Mouse (Mus musculus) G1E (cell line): ENCODE measurements around the gene Clba1. TPM values are rescaled to one million over a fixed set of nuclear protein-coding genes. Genes with fewer than 3 reads are reported as not detected.

Experiments used
- ATAC-seq: 2 replicates; pipeline ENCODE4 v1.8.0; 2016; ENCODE audit warnings: mild to moderate bottlenecking; ENCODE audit not compliant: insufficient number of reproducible peaks, poor library complexity, low FRiP score, severe bottlenecking; ENCODE audit errors: extremely low read depth
- DNase-seq: peaks from one replicate; pipeline ENCODE4 v3.0.0; 2012; ENCODE audit warnings: low spot score
- H3K27me3 ChIP-seq: 2 replicates; pipeline ENCODE4 v1.6.1; 2012; ENCODE audit warnings: mild to moderate bottlenecking, low read length, inconsistent platforms; ENCODE audit not compliant: insufficient read depth
- H3K36me3 ChIP-seq: replicated peaks from 2 replicates; pipeline ENCODE3; 2012; ENCODE audit warnings: mild to moderate bottlenecking, inconsistent platforms
- H3K4me1 ChIP-seq: 2 replicates; pipeline ENCODE4 v1.6.1; 2012; ENCODE audit warnings: low read depth, low read length, inconsistent platforms, mixed read lengths; ENCODE audit not compliant: insufficient read depth
- H3K4me3 ChIP-seq: 2 replicates; pipeline ENCODE4 v1.5.1; 2012; ENCODE audit warnings: low read depth, mild to moderate bottlenecking, inconsistent platforms, low read length, moderate library complexity, mixed read lengths
- H3K9me3 ChIP-seq: replicated peaks from 2 replicates; pipeline ENCODE4 v1.6.1; 2012; ENCODE audit warnings: inconsistent platforms
- CTCF ChIP-seq: IDR thresholded peaks from 2 replicates; pipeline ENCODE4 v1.5.1; 2012; ENCODE audit warnings: low read depth, low read length, inconsistent platforms, mixed read lengths
- GATA1 ChIP-seq: IDR thresholded peaks from 2 replicates; pipeline ENCODE4 v1.6.1; 2012; ENCODE audit warnings: borderline replicate concordance, low read length, inconsistent platforms, mixed read lengths
- GATA2 ChIP-seq: IDR thresholded peaks from 2 replicates; pipeline ENCODE4 v1.6.1; 2012; ENCODE audit warnings: low read depth, low read length, inconsistent platforms, borderline replicate concordance
- POLR2AphosphoS5 ChIP-seq: IDR thresholded peaks from 2 replicates; pipeline ENCODE4 v1.6.1; 2012; ENCODE audit warnings: low read depth, low read length, inconsistent platforms; ENCODE audit not compliant: insufficient replicate concordance
- TAL1 ChIP-seq: conservative IDR thresholded peaks from 2 replicates; pipeline ENCODE4 v1.6.1; 2012; ENCODE audit warnings: low read depth, low read length, inconsistent platforms, mixed read lengths
- polyA plus RNA-seq: library from polyadenylated mRNA; stranded (reverse); fragments of >175 nt; gene quantifications from 2 replicates; pipeline ENCODE4 v1.2.3, GENCODE M21; 2012
- total RNA-seq, 2 experiments: library from RNA; stranded (forward) in 1 of 2; stranded (reverse) in 1 of 2; fragments of 200-1000 nt in 1 of 2; fragments of >200 nt in 1 of 2; fragmentation: Nextera tagmentation in 1 of 2; gene quantifications; 2 replicates each; pipeline ENCODE4 v1.2.3; 2014 to 2017

Gene Clba1
- total and polyA plus RNA-seq, 3 experiments, result 0.83 to 5.3 (median 1.5) TPM

DNA sequence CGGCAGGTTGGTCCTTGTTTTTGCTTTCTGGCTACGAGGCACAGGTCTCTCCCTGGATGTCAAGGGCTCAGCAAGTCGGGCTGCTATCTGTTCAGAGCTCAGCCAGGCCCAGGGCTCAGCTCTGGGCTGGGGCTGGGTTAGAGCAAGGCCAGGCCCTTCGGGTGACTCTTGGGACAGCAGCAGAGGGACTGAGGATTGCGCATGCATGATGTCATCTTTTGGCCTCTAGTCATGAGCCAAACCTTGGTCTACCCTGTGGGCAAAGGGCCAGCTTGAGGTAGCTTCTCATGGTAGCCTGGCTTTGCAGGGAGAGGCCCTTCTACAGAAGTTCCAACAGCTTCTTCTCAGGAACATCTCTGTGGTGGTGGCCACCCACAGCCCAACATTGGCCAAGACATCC, 44.6 kb upstream of the Clba1 start:
- no peak overlapping the region for H3K4me3 ChIP-seq
- H3K27me3 ChIP-seq, result peaks cover 16% of the 10 kb centered on the region; the same call in 1 of the 2 replicates
- ATAC-seq, result no peak
- H3K36me3 ChIP-seq, result no peaks in the 10 kb centered on the region
- DNase-seq, result no peak
- TF ChIP-seq POLR2AphosphoS5 (no peak), GATA2 (no peak), TAL1 (no peak), CTCF (no peak), GATA1 (no peak)
- peaks cover 14% of the 10 kb centered on the region for H3K4me1 ChIP-seq
- no peaks in the 10 kb centered on the region for H3K9me3 ChIP-seq

DNA sequence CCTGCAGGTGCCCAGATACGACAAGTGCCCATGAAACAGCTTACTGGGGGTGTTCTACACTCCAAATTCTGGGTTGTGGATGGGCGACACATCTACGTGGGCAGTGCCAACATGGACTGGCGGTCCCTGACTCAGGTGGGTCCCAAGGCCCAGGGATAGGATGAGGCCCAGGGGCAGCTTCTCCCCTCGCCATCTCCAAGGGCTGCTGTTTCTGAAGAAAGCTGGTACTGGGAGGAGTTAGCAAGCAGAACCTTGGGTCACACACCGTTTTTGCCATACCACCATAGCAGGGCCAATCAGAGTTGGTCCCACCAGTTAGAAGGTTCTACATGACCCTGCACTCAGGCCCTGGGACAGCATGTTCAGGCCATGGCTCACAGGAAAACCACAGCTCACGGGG, 43.7 kb upstream of the Clba1 start:
- H3K36me3 ChIP-seq, result no peaks in the 10 kb centered on the region
- ATAC-seq, result no peak
- H3K4me3 ChIP-seq, result no peak overlapping the region
- peaks cover 14% of the 10 kb centered on the region for H3K4me1 ChIP-seq
- no peaks in the 10 kb centered on the region for H3K9me3 ChIP-seq
- peaks cover 13% of the 10 kb centered on the region; the same call in 1 of the 2 replicates for H3K27me3 ChIP-seq
- no peak for DNase-seq
- TF ChIP-seq CTCF (no peak), TAL1 (no peak), POLR2AphosphoS5 (no peak), GATA2 (no peak), GATA1 (no peak)

DNA sequence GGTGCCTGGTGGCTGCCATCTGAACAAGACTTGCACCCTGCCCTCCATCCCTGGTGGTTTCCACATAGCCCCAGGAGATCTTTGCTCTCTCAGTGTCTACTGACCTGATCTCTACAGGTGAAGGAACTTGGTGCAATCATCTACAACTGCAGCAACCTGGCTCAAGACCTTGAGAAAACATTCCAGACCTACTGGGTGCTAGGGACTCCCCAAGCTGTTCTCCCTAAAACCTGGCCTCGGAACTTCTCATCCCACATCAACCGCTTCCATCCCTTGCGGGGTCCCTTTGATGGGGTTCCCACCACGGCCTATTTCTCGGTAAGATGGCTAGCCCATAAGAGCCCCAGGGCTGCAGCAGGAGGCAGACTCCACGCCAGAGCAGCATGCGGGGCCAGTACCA, 42.2 kb upstream of the Clba1 start:
- no peak overlapping the region for H3K4me3 ChIP-seq
- ATAC-seq, result no peak
- TF ChIP-seq GATA2 (no peak), TAL1 (no peak), POLR2AphosphoS5 (no peak), CTCF (no peak)
- H3K27me3 ChIP-seq, result peaks cover 18% of the 10 kb centered on the region; the same call in 1 of the 2 replicates
- no peak for DNase-seq
- no peaks in the 10 kb centered on the region for H3K36me3 ChIP-seq
- H3K9me3 ChIP-seq, result no peaks in the 10 kb centered on the region
- peaks cover 4% of the 10 kb centered on the region; the same call in 1 of the 2 replicates for H3K4me1 ChIP-seq

DNA sequence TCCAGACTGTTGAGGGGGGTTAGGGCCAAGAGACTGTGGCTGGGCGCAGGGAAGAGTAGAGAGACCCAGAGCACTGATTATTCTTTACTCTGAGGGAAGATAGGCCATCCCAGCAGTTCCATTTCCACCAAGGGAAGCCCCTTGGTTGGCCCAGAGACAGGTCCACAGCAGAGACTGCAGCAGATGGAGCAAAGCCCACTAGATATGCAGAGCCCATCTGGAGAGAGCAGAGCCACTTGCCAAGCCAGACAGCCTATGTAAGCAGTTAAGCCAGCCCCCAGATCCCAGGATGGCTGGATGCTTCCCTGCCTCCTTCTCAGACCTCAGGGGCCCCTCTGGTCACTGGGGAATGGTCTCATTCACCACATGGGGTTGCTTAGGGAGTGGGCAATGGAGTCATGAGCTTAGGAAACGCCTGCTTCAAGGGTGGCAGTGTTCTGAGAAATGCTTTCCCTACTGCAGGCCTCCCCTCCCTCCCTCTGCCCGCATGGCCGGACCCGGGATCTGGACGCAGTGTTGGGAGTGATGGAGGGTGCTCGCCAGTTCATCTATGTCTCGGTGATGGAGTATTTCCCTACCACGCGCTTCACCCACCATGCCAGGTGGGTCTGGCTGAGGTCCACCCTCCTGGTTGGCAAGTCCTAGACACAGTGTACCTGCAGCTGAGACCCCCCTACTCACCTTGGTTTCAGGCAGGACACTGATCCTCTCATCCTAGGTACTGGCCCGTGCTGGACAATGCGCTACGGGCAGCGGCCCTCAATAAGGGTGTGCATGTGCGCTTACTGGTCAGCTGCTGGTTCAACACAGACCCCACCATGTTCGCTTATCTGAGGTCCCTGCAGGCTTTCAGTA, 41.5 kb upstream of the Clba1 start:
- TF ChIP-seq CTCF (no peak), GATA2 (no peak), GATA1 (no peak)
- H3K9me3 ChIP-seq, result no peaks in the 10 kb centered on the region
- no peaks in the 10 kb centered on the region for H3K4me1 ChIP-seq
- H3K27me3 ChIP-seq, result peaks cover 14% of the 10 kb centered on the region; the same call in 1 of the 2 replicates
- ATAC-seq, result no peak
- H3K4me3 ChIP-seq, result no peak overlapping the region
- no peak for DNase-seq
- no peaks in the 10 kb centered on the region for H3K36me3 ChIP-seq

DNA sequence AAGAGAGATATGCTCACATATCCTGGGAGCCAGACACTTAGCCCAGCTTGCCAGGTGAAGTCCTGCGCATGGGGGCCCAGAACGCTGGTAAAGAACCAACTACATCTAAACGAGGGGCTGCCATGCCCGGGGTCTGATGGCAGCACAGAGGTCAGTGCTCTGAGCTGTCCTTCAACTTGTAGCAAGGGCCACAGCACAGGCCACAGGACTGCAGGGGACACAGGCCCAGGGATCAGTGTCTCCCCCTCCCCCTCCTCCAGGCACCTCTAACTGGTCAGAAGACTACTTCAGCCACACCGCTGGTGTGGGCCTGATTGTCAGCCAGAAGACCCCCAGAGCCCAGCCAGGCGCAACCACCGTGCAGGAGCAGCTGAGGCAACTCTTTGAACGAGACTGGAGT, 40.6 kb upstream of the Clba1 start:
- no peaks in the 10 kb centered on the region for H3K36me3 ChIP-seq
- no peak for TF ChIP-seq GATA2
- no peak for TF ChIP-seq TAL1
- no peak for TF ChIP-seq GATA1
- no peak for TF ChIP-seq POLR2AphosphoS5
- TF ChIP-seq CTCF, result no peak
- ATAC-seq, result no peak
- H3K27me3 ChIP-seq, result peaks cover 15% of the 10 kb centered on the region; the same call in 1 of the 2 replicates
- DNase-seq, result no peak
- no peaks in the 10 kb centered on the region for H3K9me3 ChIP-seq
- no peak overlapping the region for H3K4me3 ChIP-seq
- H3K4me1 ChIP-seq, result no peaks in the 10 kb centered on the region

DNA sequence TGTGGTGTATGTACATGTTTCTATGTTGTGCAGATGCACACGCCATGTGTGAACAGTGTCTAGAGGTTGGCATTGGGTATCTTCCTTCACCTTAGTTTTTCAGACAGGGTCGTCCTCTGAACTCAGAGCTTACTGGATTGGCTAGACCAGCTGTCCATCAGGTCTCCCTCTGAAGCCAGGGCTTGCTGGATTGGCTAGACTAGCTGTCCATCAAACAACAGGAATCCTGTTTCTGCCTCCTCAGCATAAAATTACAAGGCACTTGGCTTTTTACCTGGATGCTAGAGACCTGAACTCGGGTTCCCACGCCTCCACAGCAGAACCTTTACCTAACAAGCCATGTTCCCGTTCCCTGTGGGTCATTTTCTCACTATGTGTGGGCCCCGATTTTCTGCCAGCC, 39.7 kb upstream of the Clba1 start:
- no peak for TF ChIP-seq TAL1
- no peak for TF ChIP-seq POLR2AphosphoS5
- TF ChIP-seq GATA2, result no peak
- no peak for TF ChIP-seq CTCF
- no peak for TF ChIP-seq GATA1
- H3K36me3 ChIP-seq, result no peaks in the 10 kb centered on the region
- ATAC-seq, result no peak
- no peaks in the 10 kb centered on the region for H3K9me3 ChIP-seq
- peaks cover 10% of the 10 kb centered on the region; the same call in 1 of the 2 replicates for H3K27me3 ChIP-seq
- H3K4me1 ChIP-seq, result no peaks in the 10 kb centered on the region
- no peak for DNase-seq
- H3K4me3 ChIP-seq, result no peak overlapping the region

DNA sequence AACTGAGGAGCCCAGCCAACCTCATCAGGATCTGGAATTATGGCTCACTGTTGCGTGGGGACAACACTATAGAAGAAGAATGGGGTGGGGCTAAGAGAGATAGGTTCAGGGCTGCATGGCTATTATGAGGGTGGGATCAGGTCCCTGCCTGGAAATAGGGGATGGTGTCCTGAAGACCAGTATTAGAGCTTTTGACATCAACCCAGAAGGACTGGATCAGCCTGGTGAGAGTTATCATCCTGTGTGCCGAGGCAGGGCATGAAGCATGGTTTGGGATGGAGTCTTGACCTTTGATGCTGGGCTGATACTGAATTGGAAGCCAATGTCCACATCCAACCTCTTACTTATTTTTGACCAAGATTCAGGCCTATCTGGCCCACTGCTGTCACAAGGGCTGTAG, 39.0 kb upstream of the Clba1 start:
- H3K27me3 ChIP-seq, result peaks cover 8% of the 10 kb centered on the region; the same call in 1 of the 2 replicates
- DNase-seq (no peak), ATAC-seq (no peak)
- H3K36me3 ChIP-seq, result no peaks in the 10 kb centered on the region
- H3K9me3 ChIP-seq, result no peaks in the 10 kb centered on the region
- no peaks in the 10 kb centered on the region for H3K4me1 ChIP-seq
- TF ChIP-seq GATA2, result no peak
- TF ChIP-seq CTCF, result no peak
- TF ChIP-seq POLR2AphosphoS5, result no peak
- no peak overlapping the region for H3K4me3 ChIP-seq
